Mouse (Mus musculus): ENCODE data around the gene Trpc4ap.
"Not testable (repeated sequence)": the region's sequence is repeated elsewhere in the genome, so short reads cannot be mapped to it uniquely, and the experiment has no call there.

Trpc4ap gene

GRCm38 (mm10) chr2:155691723-155692493 is at the start of gene Trpc4ap:
Gene Trpc4ap, minus strand, starts transcription at chr2:155692384.
- DNase-seq (ENCODE audit: low spot score in 2 of 2), result peak; percentile 98 to 99

GRCm38 (mm10) chr2:155737803-155738202 is 45.6 kb upstream of the Trpc4ap start:
- no peak for DNase-seq (ENCODE audit: low spot score in 2 of 2)

GRCm38 (mm10) chr2:155736936-155737335 is 44.8 kb upstream of the Trpc4ap start:
- no peak for DNase-seq (ENCODE audit: low spot score in 2 of 2)

- not testable (repeated sequence) for DNase-seq (ENCODE audit: low spot score in 2 of 2)
Measured at GRCm38 (mm10) chr2:155735766-155736165, 43.6 kb upstream of the Trpc4ap start, which contains the start of gene Gm17581. Gene Gm17581, minus strand, starts transcription at chr2:155735866.

- no peak for DNase-seq (ENCODE audit: low spot score in 2 of 2)
Measured at GRCm38 (mm10) chr2:155735080-155735479, 42.9 kb upstream of the Trpc4ap start.

- DNase-seq (ENCODE audit: low spot score in 2 of 2), result peak; percentile 76 to 93
Measured at GRCm38 (mm10) chr2:155729158-155729645, 37.0 kb upstream of the Trpc4ap start, which contains the start of gene Edem2. Gene Edem2, minus strand, starts transcription at chr2:155729475.

- DNase-seq (ENCODE audit: low spot score in 2 of 2), result no peak
Measured at GRCm38 (mm10) chr2:155728742-155729141, 36.6 kb upstream of the Trpc4ap start.

GRCm38 (mm10) chr2:155727764-155728395 is 35.7 kb upstream of the Trpc4ap start:
- DNase-seq (ENCODE audit: low spot score in 2 of 2), result no peak

- no peak for DNase-seq (ENCODE audit: low spot score in 2 of 2)
Measured at GRCm38 (mm10) chr2:155726302-155726701, 34.1 kb upstream of the Trpc4ap start.

GRCm38 (mm10) chr2:155724526-155724925 is 32.3 kb upstream of the Trpc4ap start:
- no peak for DNase-seq (ENCODE audit: low spot score in 2 of 2)

GRCm38 (mm10) chr2:155724036-155724435 is 31.9 kb upstream of the Trpc4ap start:
- no peak for DNase-seq (ENCODE audit: low spot score in 2 of 2)

- DNase-seq (ENCODE audit: low spot score in 2 of 2), result no peak
Measured at GRCm38 (mm10) chr2:155720585-155720984, 28.4 kb upstream of the Trpc4ap start.

GRCm38 (mm10) chr2:155717082-155717990 is 25.2 kb upstream of the Trpc4ap start:
- no peak for DNase-seq (ENCODE audit: low spot score in 2 of 2)

- DNase-seq (ENCODE audit: low spot score in 2 of 2), result no peak
Measured at GRCm38 (mm10) chr2:155710557-155710956, 18.4 kb upstream of the Trpc4ap start.

GRCm38 (mm10) chr2:155707251-155707650 is 15.1 kb upstream of the Trpc4ap start:
- DNase-seq (ENCODE audit: low spot score in 2 of 2), result no peak

- no peak for DNase-seq (ENCODE audit: low spot score in 2 of 2)
Measured at GRCm38 (mm10) chr2:155703630-155704029, 11.4 kb upstream of the Trpc4ap start.

GRCm38 (mm10) chr2:155701399-155701919 is 9.3 kb upstream of the Trpc4ap start:
- DNase-seq (ENCODE audit: low spot score in 2 of 2), result no peak

- DNase-seq (ENCODE audit: low spot score in 2 of 2), result not testable (repeated sequence)
Measured at GRCm38 (mm10) chr2:155698443-155698842, 6.3 kb upstream of the Trpc4ap start.

- no peak for DNase-seq (ENCODE audit: low spot score in 2 of 2)
Measured at GRCm38 (mm10) chr2:155696851-155697250, 4.7 kb upstream of the Trpc4ap start.

GRCm38 (mm10) chr2:155696091-155696558 is 3.9 kb upstream of the Trpc4ap start:
- peak; percentile 83 to 93 for DNase-seq (ENCODE audit: low spot score in 2 of 2)

GRCm38 (mm10) chr2:155695316-155695715 is 3.1 kb upstream of the Trpc4ap start:
- DNase-seq (ENCODE audit: low spot score in 2 of 2), result no peak
